Mouse (Mus musculus) bone marrow, adult 2 months (tissue): ENCODE results near the gene Rec8. TPM values are rescaled to one million over a fixed set of nuclear protein-coding genes. Genes with fewer than 3 reads are reported as not detected.

ENCODE experiments used
- H3K27ac ChIP-seq: fragments of 200-500 bp; 2 replicates; pipeline ENCODE4 v1.5.1; 2012; ENCODE audit warnings: low read depth, mild to moderate bottlenecking, control low read depth, inconsistent platforms, low read length; ENCODE audit not compliant: control insufficient read depth, poor library complexity, insufficient read depth
- H3K4me1 ChIP-seq: fragments of 200-500 bp; 2 replicates; pipeline ENCODE4 v1.6.1; 2011; ENCODE audit warnings: low read length; ENCODE audit not compliant: control insufficient read depth, insufficient read depth
- H3K4me3 ChIP-seq: fragments of 200-500 bp; replicated peaks from 2 replicates; pipeline ENCODE3; 2011; ENCODE audit warnings: mild to moderate bottlenecking, low read depth, low read length, control low read depth; ENCODE audit not compliant: control insufficient read depth
- CTCF ChIP-seq: fragments of 200-500 bp; IDR thresholded peaks from 2 replicates; pipeline ENCODE4 v1.5.1; 2011; ENCODE audit warnings: low read length, control low read depth; ENCODE audit not compliant: control insufficient read depth, insufficient read depth
- POLR2A ChIP-seq: fragments of 200-500 bp; IDR thresholded peaks from 2 replicates; pipeline ENCODE4 v1.6.1; 2011; ENCODE audit warnings: low read depth, mild to moderate bottlenecking, control low read depth, low read length, borderline replicate concordance; ENCODE audit not compliant: control insufficient read depth
- WGBS: fragments of 180-500 bp; shearing (Covaris S2); methylation state at CpG from one replicate; pipeline ENCODE4 v1.1.7; 2018; 5-methylcytosine and 5-hydroxymethylcytosine counted together
- polyA plus RNA-seq: library from polyadenylated mRNA; stranded (reverse); fragments of >200 nt; gene quantifications from 2 replicates; pipeline ENCODE4 v1.2.4, GENCODE M21; 2011; ENCODE audit warnings: low replicate concordance; ENCODE audit not compliant: missing spikeins, insufficient read depth, insufficient read length

The Rec8 gene
- polyA plus RNA-seq, 1 experiment = 28.5 TPM

DNA sequence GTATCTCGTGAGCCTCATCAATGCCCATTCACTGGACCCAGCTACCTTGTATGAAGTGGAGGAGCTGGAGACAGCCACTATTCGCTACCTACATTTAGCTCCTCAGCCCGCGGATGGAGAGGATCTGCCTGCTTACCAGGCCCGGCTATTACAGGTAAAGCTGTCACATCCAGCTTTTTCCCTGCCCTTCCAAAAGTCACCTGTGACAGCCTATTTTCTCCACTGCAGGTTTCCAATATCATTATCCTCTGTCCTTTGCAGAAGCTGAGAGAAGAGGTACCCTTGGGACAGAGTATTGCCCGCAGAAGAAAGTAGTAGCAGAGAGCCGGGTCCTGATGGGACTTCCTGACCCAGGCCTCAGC, 14.6 kb upstream of the Rec8 start, which contains the start of gene Irf9:
Irf9 (plus strand) TSS at position 301 of the 362 bp plus-strand sequence.
- TF ChIP-seq POLR2A (no peak), CTCF (no peak)

DNA sequence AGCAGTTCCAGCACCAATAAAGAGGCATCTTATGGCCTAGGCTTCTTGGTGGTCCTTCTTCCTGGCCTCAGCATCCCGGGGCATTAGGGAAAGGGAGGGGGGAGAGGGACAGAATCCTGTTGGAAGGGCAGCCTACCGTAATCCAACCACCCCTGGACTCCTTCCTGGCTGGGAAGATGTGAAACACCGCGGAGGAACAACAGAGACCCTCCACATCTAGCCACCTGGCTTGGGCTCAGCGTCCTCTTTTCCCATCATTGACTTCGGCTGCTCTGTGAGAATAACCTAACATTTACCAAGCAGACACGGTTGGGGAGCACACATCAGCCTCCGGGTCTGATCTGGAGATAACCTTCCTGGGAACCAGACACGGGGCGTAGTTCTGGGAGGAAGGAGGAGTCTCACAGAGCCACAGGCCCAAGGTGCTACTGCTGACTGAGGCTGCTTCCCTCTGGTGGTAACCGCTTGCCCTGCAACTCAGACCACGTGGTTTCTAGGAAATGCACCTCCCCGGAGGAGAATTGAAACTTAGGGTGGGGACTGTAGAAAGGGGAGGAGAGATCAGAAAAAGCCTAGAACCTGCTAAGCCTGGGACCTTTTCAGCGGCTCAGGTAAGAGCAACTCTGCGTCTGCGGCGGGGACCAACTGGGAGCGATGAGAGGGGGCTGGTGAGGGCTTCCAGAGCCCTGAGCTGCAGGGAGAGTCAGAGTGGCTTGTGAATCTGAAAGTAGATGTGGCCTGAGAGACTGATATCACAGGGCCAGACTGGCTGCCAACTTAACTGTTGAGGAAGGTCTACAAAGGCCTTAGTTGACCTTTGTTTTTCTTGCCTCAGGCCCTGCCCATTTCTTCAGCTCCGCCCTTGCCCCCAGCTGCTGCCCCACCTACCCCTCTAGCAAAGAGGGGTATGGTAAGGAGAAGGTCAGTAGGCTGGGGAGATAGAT, 13.9 kb upstream of the Rec8 start:
- peaks cover 7% of the 10 kb centered on the region; the same call in 1 of the 2 replicates for H3K4me1 ChIP-seq
- WGBS = under 1% methylated on average over 19 of the region's 19 CpGs

More for the DNA sequence above, 14.6 kb upstream of the Rec8 start, which contains the start of gene Irf9:
- 38% methylated on average over 7 of the region's 7 CpGs for WGBS
- Histone ChIP-seq H3K4me1 (peaks cover 7% of the 10 kb centered on the region; the same call in 1 of the 2 replicates), H3K27ac (peak within 1 kb of the TSS; percentile 95), H3K4me3 (peak within 1 kb of the TSS; percentile 77)

DNA sequence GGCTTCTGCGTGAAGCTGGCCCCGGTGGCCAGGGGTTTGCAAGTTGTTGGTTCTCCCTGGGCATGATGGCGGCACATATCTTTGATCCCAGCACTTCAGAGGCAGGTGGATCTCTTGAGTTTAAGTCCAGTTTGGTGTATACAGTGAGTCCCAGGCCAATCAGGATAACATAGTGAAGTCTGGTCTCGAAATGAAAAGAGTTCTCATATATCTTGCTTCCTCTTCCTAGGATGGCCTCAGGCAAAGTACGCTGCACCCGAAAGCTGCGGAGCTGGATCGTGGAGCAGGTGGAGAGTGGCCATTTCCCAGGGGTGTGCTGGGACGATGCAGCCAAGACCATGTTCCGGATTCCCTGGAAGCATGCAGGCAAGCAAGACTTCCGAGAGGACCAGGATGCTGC, 13.0 kb upstream of the Rec8 start:
- WGBS = 45% methylated on average over 11 of the region's 11 CpGs
- Histone ChIP-seq H3K4me1 (peaks cover 7% of the 10 kb centered on the region; the same call in 1 of the 2 replicates), H3K27ac (peak overlapping the region; percentile 95), H3K4me3 (peak overlapping the region; percentile 77)
- TF ChIP-seq CTCF (no peak), POLR2A (no peak)

More for the DNA sequence above, 13.9 kb upstream of the Rec8 start:
- peak overlapping the region; percentile 77 for H3K4me3 ChIP-seq
- peak overlapping the region; percentile 95 for H3K27ac ChIP-seq
- TF ChIP-seq POLR2A (peak; percentile 47), CTCF (peak; percentile 98)

DNA sequence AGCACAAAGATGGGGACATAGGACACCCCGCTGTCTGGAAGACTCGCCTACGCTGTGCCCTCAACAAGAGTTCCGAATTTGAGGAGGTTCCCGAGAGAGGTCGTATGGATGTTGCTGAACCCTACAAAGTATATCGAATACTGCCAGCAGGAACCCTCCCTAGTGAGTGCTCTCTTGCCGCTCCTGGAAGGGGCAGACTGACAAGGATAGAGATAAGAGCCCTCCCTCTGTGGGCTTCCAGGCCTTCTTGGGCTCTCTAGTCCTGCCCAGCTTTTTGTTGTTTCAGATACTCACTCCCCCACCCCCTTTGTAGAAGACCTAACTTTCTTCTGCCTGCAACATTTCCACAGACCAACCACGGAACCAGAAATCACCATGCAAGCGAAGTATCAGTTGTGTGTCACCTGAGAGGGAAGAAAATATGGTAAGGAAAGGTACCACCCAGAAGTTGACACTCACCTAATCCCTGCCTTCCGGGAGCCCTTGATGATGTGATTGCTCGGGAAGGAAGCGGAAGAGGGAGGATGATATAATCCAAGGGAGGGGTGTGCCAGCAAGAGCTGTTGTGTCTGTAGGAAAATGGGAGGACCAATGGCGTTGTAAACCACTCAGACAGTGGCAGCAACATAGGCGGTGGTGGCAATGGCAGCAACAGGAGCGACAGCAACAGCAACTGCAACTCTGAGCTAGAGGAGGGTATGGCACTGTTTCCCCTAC, 11.9 kb upstream of the Rec8 start:
- no peak overlapping the region for H3K27ac ChIP-seq
- 75% methylated on average over 16 of the region's 16 CpGs for WGBS
- H3K4me3 ChIP-seq = peak overlapping the region; percentile 46
- TF ChIP-seq POLR2A (no peak), CTCF (no peak)
- H3K4me1 ChIP-seq = peaks cover 7% of the 10 kb centered on the region; the same call in 1 of the 2 replicates

DNA sequence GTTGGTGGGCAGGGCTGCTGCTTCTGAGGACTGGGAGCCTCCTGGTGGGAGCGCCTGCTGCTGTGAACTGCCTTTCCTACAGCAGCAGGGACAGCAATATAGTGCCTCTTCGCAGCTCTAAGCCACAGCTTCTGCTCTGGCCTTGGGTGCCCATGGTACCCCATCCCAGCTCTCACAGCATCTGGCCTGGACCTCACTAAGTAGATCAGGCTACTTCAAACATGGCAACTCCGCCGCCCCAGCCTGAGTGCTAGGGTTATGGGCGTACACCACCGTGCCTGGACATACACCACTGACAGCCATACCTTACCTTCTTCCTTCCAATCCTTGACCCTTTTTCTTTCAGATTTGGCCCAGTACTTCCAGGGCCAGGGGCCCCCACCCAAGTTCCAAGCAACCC, 9.5 kb upstream of the Rec8 start:
- WGBS = 94% methylated on average over 6 of the region's 6 CpGs
- H3K4me3 ChIP-seq = no peak overlapping the region
- H3K4me1 ChIP-seq = peaks cover 5% of the 10 kb centered on the region; the same call in 1 of the 2 replicates
- no peak overlapping the region for H3K27ac ChIP-seq
- TF ChIP-seq POLR2A (no peak), CTCF (no peak)

DNA sequence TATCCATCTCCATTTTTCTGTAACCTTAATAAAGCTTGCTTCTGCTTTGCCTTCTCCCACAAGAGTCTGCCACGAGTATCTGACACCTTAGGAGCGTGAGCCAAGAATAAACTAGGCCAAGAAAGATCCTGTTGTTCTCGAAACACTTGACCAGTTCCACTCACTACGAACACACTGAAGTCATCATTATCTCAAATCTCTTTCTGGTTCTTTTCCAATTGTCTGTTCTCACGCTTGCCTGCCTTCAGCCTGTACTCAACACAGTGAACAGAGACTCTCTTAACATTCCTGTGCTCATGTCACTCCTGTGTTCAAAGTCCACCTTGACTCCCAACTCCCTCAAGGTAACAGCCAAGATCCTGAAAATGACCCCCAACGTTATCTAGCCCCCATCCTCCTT, 4.5 kb upstream of the Rec8 start:
- H3K27ac ChIP-seq = no peak overlapping the region
- no peak for TF ChIP-seq CTCF
- TF ChIP-seq POLR2A = no peak
- no peak overlapping the region for H3K4me3 ChIP-seq
- no peaks in the 10 kb centered on the region; the same call in 1 of the 2 replicates for H3K4me1 ChIP-seq
- WGBS = 56% methylated on average over 6 of the region's 6 CpGs

DNA sequence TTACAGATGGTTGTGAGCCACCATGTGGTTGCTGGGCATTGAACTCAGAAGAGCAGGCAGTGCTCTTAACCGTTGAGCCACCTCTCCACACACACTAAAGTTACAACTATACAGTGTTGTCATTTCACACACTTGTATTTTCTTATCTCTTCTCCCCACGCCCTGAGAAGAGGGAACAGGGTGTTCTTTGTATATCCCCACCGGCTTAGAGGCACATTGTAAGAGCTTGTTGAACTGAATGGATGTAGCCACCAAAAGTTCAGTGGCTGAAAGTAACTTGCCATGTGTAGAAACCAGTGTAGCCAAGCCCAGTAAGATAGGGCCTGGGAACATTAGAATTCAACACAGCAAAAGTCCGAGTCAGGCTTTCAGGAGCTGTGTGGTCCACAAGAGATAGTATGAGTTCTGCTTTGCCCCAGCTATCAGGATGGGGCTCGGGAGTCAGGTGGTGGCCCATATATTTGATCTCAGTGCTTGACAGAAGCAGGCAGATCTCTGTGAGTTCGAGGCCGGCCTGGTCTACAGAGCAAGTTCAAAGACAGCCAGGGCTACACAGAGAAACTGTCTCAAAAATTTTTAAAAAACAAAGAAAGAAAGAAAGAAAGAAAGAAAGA, 3.2 kb upstream of the Rec8 start:
- Histone ChIP-seq H3K27ac (no peak overlapping the region), H3K4me1 (no peaks in the 10 kb centered on the region; the same call in 1 of the 2 replicates), H3K4me3 (no peak overlapping the region)
- 64% methylated on average over 7 of the region's 7 CpGs for WGBS
- no peak for TF ChIP-seq POLR2A
- TF ChIP-seq CTCF = no peak
